Mouse (Mus musculus) liver, embryonic 16.5 days (tissue): ENCODE results near the gene Tnfrsf13c. TPM values are rescaled to one million over a fixed set of nuclear protein-coding genes. Genes with fewer than 3 reads are reported as not detected.
A peak's percentile ranks its signal among the peaks of the same experiment; 100 is the strongest.

Source experiments
- ATAC-seq: fragments of 200-750 bp; cut with Nextera tagmentation; 2 replicates; pipeline ENCODE4 v1.8.0; 2017; ENCODE audit warnings: low read depth, mild to moderate bottlenecking, moderate number of reproducible peaks, moderate library complexity
- H3K27ac ChIP-seq: fragments of 300-500 bp; sonication (generic); 2 replicates; pipeline ENCODE4 v1.5.1; 2014; ENCODE audit warnings: mild to moderate bottlenecking, low read length
- H3K27me3 ChIP-seq: fragments of 300-500 bp; sonication (generic); 2 replicates; pipeline ENCODE4 v1.6.1; 2014; ENCODE audit warnings: low read depth, low read length, mixed read lengths; ENCODE audit not compliant: control insufficient read depth, insufficient read depth
- H3K36me3 ChIP-seq: fragments of 300-500 bp; sonication (generic); 2 replicates; pipeline ENCODE4 v1.6.1; 2014; ENCODE audit warnings: mild to moderate bottlenecking; ENCODE audit not compliant: control insufficient read depth, insufficient read depth
- H3K4me1 ChIP-seq: fragments of 300-500 bp; sonication (generic); 2 replicates; pipeline ENCODE4 v1.6.1; 2014; ENCODE audit warnings: low read depth, low read length, mixed read lengths; ENCODE audit not compliant: control insufficient read depth
- H3K4me2 ChIP-seq: fragments of 300-500 bp; sonication (generic); 2 replicates; pipeline ENCODE4 v1.6.1; 2014; ENCODE audit warnings: low read depth, low read length, mixed read lengths
- H3K4me3 ChIP-seq: fragments of 300-500 bp; sonication (generic); 2 replicates; pipeline ENCODE4 v1.5.1; 2014; ENCODE audit warnings: low read depth, mild to moderate bottlenecking, low read length
- H3K9ac ChIP-seq: fragments of 300-500 bp; sonication (generic); 2 replicates; pipeline ENCODE4 v1.6.1; 2014; ENCODE audit warnings: low read depth, low read length
- H3K9me3 ChIP-seq: fragments of 300-500 bp; sonication (generic); replicated peaks from 2 replicates; pipeline ENCODE4 v1.6.1; 2016; ENCODE audit warnings: low read length; ENCODE audit not compliant: control insufficient read depth
- WGBS: fragments of 180-500 bp; shearing (Covaris S2); extraction: QIAGEN DNeasy Blood & Tissue Kit; methylation state at CpG from one replicate; pipeline ENCODE4 v1.1.7; 2014; ENCODE audit not compliant: insufficient replicate concordance; 5-methylcytosine and 5-hydroxymethylcytosine counted together
- polyA plus RNA-seq: library from polyadenylated mRNA; unstranded; fragments of >200 nt; fragmentation: Nextera tagmentation; extraction: Ambion mirVana; gene quantifications from 2 replicates; pipeline ENCODE4 v1.2.1, GENCODE M21; 2015

Tnfrsf13c gene
- polyA plus RNA-seq, 1 experiment from 2014 or later = 0.93 TPM

GRCm38 (mm10) chr15:82206365-82207104 lies 17.6 kb downstream of the Tnfrsf13c start:
- Histone ChIP-seq H3K27me3 (peaks cover 39% of the 10 kb centered on the region), H3K9ac (no peak overlapping the region), H3K4me1 (peaks cover 6% of the 10 kb centered on the region), H3K4me2 (no peak overlapping the region), H3K9me3 (no peaks in the 10 kb centered on the region), H3K36me3 (peaks cover 19% of the 10 kb centered on the region), H3K4me3 (no peak overlapping the region), H3K27ac (no peak overlapping the region)
- WGBS = 70% methylated on average over 9 of the region's 9 CpGs
- ATAC-seq = 0 out of 2 replicates have a peak, but pooled peaks have one; percentile 12

- Histone ChIP-seq H3K27ac (no peak overlapping the region), H3K9ac (no peak overlapping the region), H3K27me3 (peaks cover 22% of the 10 kb centered on the region), H3K4me1 (peaks cover 6% of the 10 kb centered on the region), H3K4me2 (no peak overlapping the region), H3K4me3 (no peak overlapping the region), H3K36me3 (peaks cover 27% of the 10 kb centered on the region), H3K9me3 (no peaks in the 10 kb centered on the region)
- ATAC-seq = no peak
- WGBS = 64% methylated on average over 10 of the region's 10 CpGs
These were observed 19.3 kb downstream of the Tnfrsf13c start for GRCm38 (mm10) chr15:82204680-82205371.

GRCm38 (mm10) chr15:82203611-82204351 lies 20.4 kb downstream of the Tnfrsf13c start:
- no peaks in the 10 kb centered on the region for H3K9me3 ChIP-seq
- no peak overlapping the region for H3K9ac ChIP-seq
- 88% methylated on average over 20 of the region's 20 CpGs for WGBS
- H3K27ac ChIP-seq = no peak overlapping the region
- H3K4me1 ChIP-seq = peaks cover 6% of the 10 kb centered on the region
- no peak overlapping the region for H3K4me3 ChIP-seq
- no peak for ATAC-seq
- peaks cover 13% of the 10 kb centered on the region for H3K27me3 ChIP-seq
- peaks cover 35% of the 10 kb centered on the region for H3K36me3 ChIP-seq
- no peak overlapping the region for H3K4me2 ChIP-seq

- Histone ChIP-seq H3K4me3 (no peak overlapping the region), H3K27me3 (peaks cover 13% of the 10 kb centered on the region), H3K9ac (no peak overlapping the region), H3K36me3 (peaks cover 39% of the 10 kb centered on the region), H3K9me3 (no peaks in the 10 kb centered on the region), H3K27ac (no peak overlapping the region), H3K4me2 (no peak overlapping the region), H3K4me1 (peaks cover 6% of the 10 kb centered on the region)
- no peak for ATAC-seq
- WGBS = 89% methylated on average over 10 of the region's 10 CpGs
These were observed 21.1 kb downstream of the Tnfrsf13c start for GRCm38 (mm10) chr15:82203090-82203489.

- Histone ChIP-seq H3K4me3 (no peak overlapping the region), H3K9ac (no peak overlapping the region), H3K36me3 (peaks cover 41% of the 10 kb centered on the region), H3K27me3 (peaks cover 8% of the 10 kb centered on the region; the same call in 1 of the 2 replicates), H3K4me1 (peaks cover 6% of the 10 kb centered on the region), H3K4me2 (no peak overlapping the region), H3K9me3 (no peaks in the 10 kb centered on the region), H3K27ac (no peak overlapping the region)
- 87% methylated on average over 6 of the region's 6 CpGs for WGBS
- ATAC-seq = no peak
These were observed 22.1 kb downstream of the Tnfrsf13c start for GRCm38 (mm10) chr15:82202086-82202485.

GRCm38 (mm10) chr15:82199546-82199945 lies 24.6 kb downstream of the Tnfrsf13c start:
- H3K27ac ChIP-seq = no peak overlapping the region
- 84% methylated on average over 12 of the region's 12 CpGs for WGBS
- H3K27me3 ChIP-seq = no peaks in the 10 kb centered on the region
- H3K36me3 ChIP-seq = peaks cover 61% of the 10 kb centered on the region
- H3K9me3 ChIP-seq = no peaks in the 10 kb centered on the region
- ATAC-seq = no peak
- H3K4me3 ChIP-seq = no peak overlapping the region
- no peaks in the 10 kb centered on the region for H3K4me1 ChIP-seq
- H3K9ac ChIP-seq = no peak overlapping the region
- no peak overlapping the region for H3K4me2 ChIP-seq

- Histone ChIP-seq H3K27ac (no peak overlapping the region), H3K9ac (no peak overlapping the region), H3K4me3 (no peak overlapping the region), H3K4me2 (no peak overlapping the region), H3K27me3 (no peaks in the 10 kb centered on the region), H3K36me3 (peaks cover 65% of the 10 kb centered on the region), H3K9me3 (no peaks in the 10 kb centered on the region), H3K4me1 (no peaks in the 10 kb centered on the region)
- ATAC-seq = no peak
- WGBS = 63% methylated on average over 7 of the region's 7 CpGs
These were observed 25.8 kb downstream of the Tnfrsf13c start for GRCm38 (mm10) chr15:82198342-82198741.

GRCm38 (mm10) chr15:82197937-82198336 lies 26.2 kb downstream of the Tnfrsf13c start:
- Histone ChIP-seq H3K36me3 (peaks cover 65% of the 10 kb centered on the region), H3K4me1 (no peaks in the 10 kb centered on the region), H3K27ac (no peak overlapping the region), H3K9ac (no peak overlapping the region), H3K9me3 (no peaks in the 10 kb centered on the region), H3K27me3 (no peaks in the 10 kb centered on the region), H3K4me3 (no peak overlapping the region), H3K4me2 (no peak overlapping the region)
- WGBS = 59% methylated on average over 11 of the region's 11 CpGs
- ATAC-seq = no peak
